Mouse (Mus musculus): ENCODE data around the gene Ccl22. TPM values are rescaled to one million over a fixed set of nuclear protein-coding genes. Genes with fewer than 3 reads are reported as not detected.

Ccl22 gene
- polyA plus RNA-seq, 1 experiment from 2014 or later = not detected

- 71% methylated on average over 10 of the region's 10 CpGs for WGBS
- Histone ChIP-seq H3K36me3 (no peaks in the 10 kb centered on the region), H3K4me3 (no peak overlapping the region), H3K9me3 (replicated peaks) (no peaks in the 10 kb centered on the region), H3K9ac (no peak overlapping the region), H3K27me3 (no peaks in the 10 kb centered on the region), H3K4me1 (replicated peaks) (peaks cover 13% of the 10 kb centered on the region), H3K4me2 (no peak overlapping the region), H3K27ac (no peak overlapping the region)
- no peak for ATAC-seq (replicated peaks; ENCODE audit: insufficient number of reproducible peaks, insufficient read depth, low FRiP score, low read depth)
Measured at GRCm38 (mm10) chr8:94705581-94706245, 39.7 kb upstream of the Ccl22 start.

GRCm38 (mm10) chr8:94706732-94707395 lies 38.5 kb upstream of the Ccl22 start:
- no peak for ATAC-seq (replicated peaks; ENCODE audit: insufficient number of reproducible peaks, insufficient read depth, low FRiP score, low read depth)
- Histone ChIP-seq H3K9me3 (replicated peaks) (no peaks in the 10 kb centered on the region), H3K4me1 (replicated peaks) (peaks cover 21% of the 10 kb centered on the region), H3K4me3 (no peak overlapping the region), H3K9ac (no peak overlapping the region), H3K27me3 (no peaks in the 10 kb centered on the region), H3K27ac (no peak overlapping the region), H3K36me3 (no peaks in the 10 kb centered on the region), H3K4me2 (no peak overlapping the region)
- 54% methylated on average over 9 of the region's 9 CpGs for WGBS

- ATAC-seq (replicated peaks; ENCODE audit: insufficient number of reproducible peaks, insufficient read depth, low FRiP score, low read depth) = no peak
- Histone ChIP-seq H3K4me2 (no peak overlapping the region), H3K9me3 (replicated peaks) (no peaks in the 10 kb centered on the region), H3K4me3 (no peak overlapping the region), H3K4me1 (replicated peaks) (peaks cover 17% of the 10 kb centered on the region), H3K27me3 (no peaks in the 10 kb centered on the region), H3K36me3 (no peaks in the 10 kb centered on the region), H3K27ac (no peak overlapping the region), H3K9ac (no peak overlapping the region)
- 56% methylated on average over 8 of the region's 8 CpGs for WGBS
Measured at GRCm38 (mm10) chr8:94710336-94710735, 35.1 kb upstream of the Ccl22 start.

GRCm38 (mm10) chr8:94711160-94711718 lies 34.2 kb upstream of the Ccl22 start:
- WGBS = 31% methylated on average over 5 of the region's 5 CpGs
- H3K4me3 ChIP-seq = no peak overlapping the region
- no peak overlapping the region for H3K9ac ChIP-seq
- H3K4me2 ChIP-seq = peak overlapping the region; percentile 10
- H3K27me3 ChIP-seq = no peaks in the 10 kb centered on the region
- H3K9me3 ChIP-seq (replicated peaks) = no peaks in the 10 kb centered on the region
- no peaks in the 10 kb centered on the region for H3K36me3 ChIP-seq
- peak; percentile 54 for ATAC-seq (replicated peaks; ENCODE audit: insufficient number of reproducible peaks, insufficient read depth, low FRiP score, low read depth)
- H3K4me1 ChIP-seq (replicated peaks) = peaks cover 13% of the 10 kb centered on the region
- H3K27ac ChIP-seq = peak overlapping the region; percentile 51

- no peak overlapping the region for H3K4me2 ChIP-seq
- no peaks in the 10 kb centered on the region for H3K27me3 ChIP-seq
- H3K9ac ChIP-seq = no peak overlapping the region
- peaks cover 8% of the 10 kb centered on the region for H3K4me1 ChIP-seq (replicated peaks)
- H3K4me3 ChIP-seq = no peak overlapping the region
- no peak for ATAC-seq (replicated peaks; ENCODE audit: insufficient number of reproducible peaks, insufficient read depth, low FRiP score, low read depth)
- no peaks in the 10 kb centered on the region for H3K36me3 ChIP-seq
- no peak overlapping the region for H3K27ac ChIP-seq
- no peaks in the 10 kb centered on the region for H3K9me3 ChIP-seq (replicated peaks)
- WGBS = 63% methylated on average over 5 of the region's 5 CpGs
Measured at GRCm38 (mm10) chr8:94714556-94714955, 30.8 kb upstream of the Ccl22 start.

GRCm38 (mm10) chr8:94715871-94716270 lies 29.5 kb upstream of the Ccl22 start:
- H3K4me1 ChIP-seq (replicated peaks) = peaks cover 8% of the 10 kb centered on the region
- H3K9me3 ChIP-seq (replicated peaks) = no peaks in the 10 kb centered on the region
- no peaks in the 10 kb centered on the region for H3K27me3 ChIP-seq
- H3K36me3 ChIP-seq = no peaks in the 10 kb centered on the region
- WGBS = 76% methylated on average over 3 of the region's 3 CpGs
- H3K9ac ChIP-seq = no peak overlapping the region
- no peak for ATAC-seq (replicated peaks; ENCODE audit: insufficient number of reproducible peaks, insufficient read depth, low FRiP score, low read depth)
- no peak overlapping the region for H3K4me3 ChIP-seq
- no peak overlapping the region for H3K4me2 ChIP-seq
- no peak overlapping the region for H3K27ac ChIP-seq

GRCm38 (mm10) chr8:94716841-94717240 lies 28.5 kb upstream of the Ccl22 start:
- Histone ChIP-seq H3K9ac (no peak overlapping the region), H3K27ac (no peak overlapping the region), H3K4me1 (replicated peaks) (no peaks in the 10 kb centered on the region), H3K36me3 (no peaks in the 10 kb centered on the region), H3K4me2 (no peak overlapping the region), H3K4me3 (no peak overlapping the region), H3K9me3 (replicated peaks) (no peaks in the 10 kb centered on the region), H3K27me3 (no peaks in the 10 kb centered on the region)
- ATAC-seq (replicated peaks; ENCODE audit: insufficient number of reproducible peaks, insufficient read depth, low FRiP score, low read depth) = no peak
- 79% methylated on average over 1 of the region's 1 CpGs for WGBS

- Histone ChIP-seq H3K4me3 (no peak overlapping the region), H3K9me3 (replicated peaks) (no peaks in the 10 kb centered on the region), H3K4me1 (replicated peaks) (no peaks in the 10 kb centered on the region), H3K9ac (no peak overlapping the region), H3K27me3 (no peaks in the 10 kb centered on the region), H3K4me2 (no peak overlapping the region), H3K36me3 (no peaks in the 10 kb centered on the region), H3K27ac (no peak overlapping the region)
- ATAC-seq (replicated peaks; ENCODE audit: insufficient number of reproducible peaks, insufficient read depth, low FRiP score, low read depth) = no peak
- 76% methylated on average over 5 of the region's 5 CpGs for WGBS
Measured at GRCm38 (mm10) chr8:94725998-94726397, 19.4 kb upstream of the Ccl22 start.

- Histone ChIP-seq H3K36me3 (no peaks in the 10 kb centered on the region), H3K9me3 (replicated peaks) (no peaks in the 10 kb centered on the region), H3K4me3 (no peak overlapping the region), H3K4me1 (replicated peaks) (no peaks in the 10 kb centered on the region; the same call in 1 of the 2 replicates), H3K27ac (no peak overlapping the region), H3K4me2 (no peak overlapping the region), H3K9ac (no peak overlapping the region), H3K27me3 (no peaks in the 10 kb centered on the region)
- ATAC-seq (replicated peaks; ENCODE audit: insufficient number of reproducible peaks, insufficient read depth, low FRiP score, low read depth) = no peak
- WGBS = 40% methylated on average over 4 of the region's 4 CpGs
Measured at GRCm38 (mm10) chr8:94729301-94729700, 16.1 kb upstream of the Ccl22 start.

GRCm38 (mm10) chr8:94733821-94734465 lies 11.4 kb upstream of the Ccl22 start:
- H3K9ac ChIP-seq = no peak overlapping the region
- H3K4me2 ChIP-seq = no peak overlapping the region
- no peaks in the 10 kb centered on the region for H3K36me3 ChIP-seq
- peak; percentile 31; the same call in 1 of the 2 replicates for ATAC-seq (replicated peaks; ENCODE audit: insufficient number of reproducible peaks, insufficient read depth, low FRiP score, low read depth)
- WGBS = 53% methylated on average over 5 of the region's 5 CpGs
- no peak overlapping the region for H3K27ac ChIP-seq
- H3K4me1 ChIP-seq (replicated peaks) = peaks cover 5% of the 10 kb centered on the region
- H3K4me3 ChIP-seq = no peak overlapping the region
- H3K27me3 ChIP-seq = no peaks in the 10 kb centered on the region
- H3K9me3 ChIP-seq (replicated peaks) = no peaks in the 10 kb centered on the region

- 76% methylated on average over 7 of the region's 7 CpGs for WGBS
- Histone ChIP-seq H3K9ac (no peak overlapping the region), H3K4me1 (replicated peaks) (peaks cover 5% of the 10 kb centered on the region), H3K4me3 (no peak overlapping the region), H3K4me2 (no peak overlapping the region), H3K27me3 (no peaks in the 10 kb centered on the region), H3K9me3 (replicated peaks) (no peaks in the 10 kb centered on the region), H3K27ac (no peak overlapping the region), H3K36me3 (no peaks in the 10 kb centered on the region)
- no peak for ATAC-seq (replicated peaks; ENCODE audit: insufficient number of reproducible peaks, insufficient read depth, low FRiP score, low read depth)
Measured at GRCm38 (mm10) chr8:94734735-94735350, 10.5 kb upstream of the Ccl22 start.
